Mouse (Mus musculus) neutrophil, adult 5-6 weeks (primary cell): Measurements from ENCODE around the gene Prkd3. TPM values are rescaled to one million over a fixed set of nuclear protein-coding genes. Genes with fewer than 3 reads are reported as not detected.

Experiments
- ATAC-seq: fragments of 151-379, 151-347 bp; 2 replicates; pipeline ENCODE4 v1.8.0; 2017; ENCODE audit warnings: mild to moderate bottlenecking, moderate TSS enrichment; ENCODE audit not compliant: insufficient number of reproducible peaks, poor library complexity, low FRiP score, severe bottlenecking; ENCODE audit errors: extremely low read depth
- total RNA-seq: library from RNA; stranded (forward); fragments of 200-1000 nt; gene quantifications from 2 replicates; pipeline ENCODE4 v1.2.3, GENCODE M21; 2017

Gene Prkd3
- total RNA-seq, 1 experiment from 2014 or later, result 46.9 TPM

DNA sequence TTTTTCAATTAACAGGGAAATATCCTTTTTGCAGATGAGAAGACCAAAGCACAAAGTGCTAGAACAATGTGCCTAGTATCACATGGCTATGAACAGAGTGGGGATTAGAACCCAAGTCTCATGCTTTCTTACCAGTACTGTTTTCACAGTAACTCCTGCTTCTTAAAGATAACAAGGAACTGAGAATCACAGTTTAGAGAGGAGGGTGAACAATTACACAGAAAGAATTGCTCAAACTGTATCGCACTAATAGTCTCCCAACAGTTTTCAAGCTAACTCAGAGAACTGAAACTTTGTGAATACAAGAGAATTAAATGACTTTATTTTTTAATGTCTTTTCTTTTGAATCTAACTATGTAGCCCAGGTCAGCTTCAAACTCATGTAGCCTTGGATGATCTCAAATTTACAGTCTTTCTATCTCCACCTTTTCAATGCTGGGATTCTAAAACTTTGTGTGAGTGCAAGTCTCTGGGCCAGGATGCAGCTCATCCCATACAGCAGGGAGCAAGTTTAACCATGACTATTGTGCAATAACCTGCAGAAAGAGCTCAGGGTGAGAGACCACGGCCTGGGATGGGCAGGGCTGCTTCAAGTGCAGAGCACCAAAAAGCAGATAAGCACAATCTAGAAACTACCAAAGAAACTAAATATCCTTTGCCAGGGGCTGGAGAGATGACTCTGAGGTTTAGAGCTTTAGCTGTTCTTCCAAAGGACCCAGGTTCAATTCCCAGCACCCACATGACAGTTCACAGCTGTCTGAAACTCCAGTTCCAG lies 5.5 kb downstream of the Prkd3 start:
- no peak for ATAC-seq

GRCm38 (mm10) chr17:79013625-79014024 lies 7.0 kb downstream of the Prkd3 start:
- ATAC-seq, result no peak

- ATAC-seq, result peak; percentile 78; the same call in 1 of the 2 replicates
Measured at GRCm38 (mm10) chr17:78999745-79000270, 20.8 kb downstream of the Prkd3 start.

GRCm38 (mm10) chr17:78999189-78999588 lies 21.4 kb downstream of the Prkd3 start:
- ATAC-seq, result peak; percentile 23; the same call in 1 of the 2 replicates

DNA sequence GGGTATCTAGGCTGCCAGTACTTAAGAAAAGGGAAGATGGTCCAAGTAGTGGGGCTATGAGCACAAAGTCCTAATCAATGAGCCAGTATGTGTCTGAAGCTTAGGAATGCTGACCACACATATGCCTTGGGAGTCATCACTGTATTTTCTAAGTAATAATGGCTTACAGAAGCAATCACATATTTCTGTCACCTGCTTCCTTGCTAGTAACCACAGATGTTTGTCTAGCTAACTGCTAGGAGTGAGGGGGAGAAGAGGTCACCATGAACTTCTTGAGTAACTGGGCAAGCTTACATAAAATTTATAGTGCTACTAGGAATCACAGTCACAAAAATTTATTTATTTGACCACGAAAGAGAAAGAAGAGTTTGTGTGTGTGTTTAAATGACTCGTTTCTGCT lies 22.5 kb downstream of the Prkd3 start:
- ATAC-seq, result no peak

DNA sequence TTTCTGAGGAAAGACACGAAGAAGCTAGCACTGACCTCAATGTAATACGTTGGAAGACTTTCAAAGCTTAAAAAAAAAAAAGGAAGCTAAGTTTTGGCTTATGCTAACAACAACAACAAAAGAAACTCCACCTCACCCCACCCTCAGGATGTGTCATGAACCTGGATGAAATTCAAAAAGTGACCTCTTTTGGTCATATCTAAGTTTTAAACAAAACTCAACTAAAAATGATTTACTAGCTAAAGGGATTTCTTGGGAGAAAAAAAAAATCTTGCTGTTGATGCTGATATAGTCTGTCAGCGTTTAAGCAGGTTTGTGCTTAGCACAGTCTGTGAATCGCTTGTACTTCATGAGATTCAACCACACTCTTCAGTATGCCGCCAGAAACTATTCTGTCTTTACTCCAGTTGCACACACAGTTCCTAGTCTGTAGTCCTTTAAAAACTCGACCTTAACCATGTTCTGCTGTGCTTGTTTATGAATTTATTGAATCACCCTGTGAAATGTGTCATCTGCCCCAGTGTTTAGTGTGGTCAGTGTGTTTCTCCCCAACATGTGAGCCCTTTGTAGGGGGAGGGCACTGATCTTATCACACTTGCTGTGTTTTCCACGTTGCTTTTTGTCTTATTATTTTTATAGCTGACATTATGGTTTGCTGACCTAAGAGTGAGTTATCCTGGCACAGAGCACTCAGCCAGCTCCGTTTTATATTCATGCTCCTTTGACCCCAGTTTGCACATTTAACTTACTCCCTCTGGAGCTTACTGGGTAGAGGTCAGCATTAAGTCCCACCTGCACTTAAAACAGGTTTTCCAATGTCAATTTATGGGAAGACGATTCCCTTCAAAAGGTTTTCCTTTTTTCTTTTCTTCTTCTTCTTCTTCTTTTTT lies 25.4 kb downstream of the Prkd3 start:
- ATAC-seq, result no peak

GRCm38 (mm10) chr17:78994382-78994781 lies 26.2 kb downstream of the Prkd3 start:
- no peak for ATAC-seq

GRCm38 (mm10) chr17:78993670-78994069 lies 26.9 kb downstream of the Prkd3 start:
- ATAC-seq, result no peak

DNA sequence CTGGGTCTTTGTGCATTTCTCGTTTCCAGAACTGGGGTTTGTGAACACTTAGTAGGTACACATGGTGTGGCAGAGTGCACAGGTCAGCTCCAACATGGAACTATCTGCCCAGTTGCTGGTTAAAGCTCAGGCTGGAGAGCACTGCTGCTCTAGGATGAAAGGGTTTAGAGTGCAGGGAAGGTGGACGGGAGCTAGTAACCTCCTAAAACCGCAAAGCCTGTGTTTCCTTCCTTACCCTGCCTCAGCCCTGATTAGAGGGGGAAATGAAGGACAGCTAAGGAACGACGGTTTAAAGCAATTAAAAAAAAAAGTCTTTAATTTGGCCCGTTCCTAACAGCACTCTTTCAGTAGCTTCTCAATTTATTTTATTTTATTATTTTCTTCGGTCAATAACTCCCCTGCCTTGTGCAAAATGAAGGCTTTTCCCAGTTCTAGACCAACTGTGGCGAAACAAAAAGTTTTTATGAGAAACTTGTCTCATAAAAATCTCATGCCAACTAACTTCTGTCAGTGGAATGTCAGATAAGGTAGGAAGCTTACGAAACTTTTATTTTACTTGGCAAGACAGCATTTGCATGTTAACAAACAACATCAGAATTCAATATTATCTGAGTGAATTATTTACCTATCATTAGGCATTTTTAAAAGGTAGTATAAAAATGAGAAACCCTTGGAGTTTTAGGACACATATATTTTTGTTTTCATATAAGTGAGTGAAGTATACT lies 28.2 kb downstream of the Prkd3 start:
- ATAC-seq, result no peak

GRCm38 (mm10) chr17:78991549-78991948 lies 29.1 kb downstream of the Prkd3 start:
- no peak for ATAC-seq

- 0 out of 2 replicates have a peak, but pooled peaks have one; percentile 16 for ATAC-seq
Measured at GRCm38 (mm10) chr17:78989015-78989414, 31.6 kb downstream of the Prkd3 start.

DNA sequence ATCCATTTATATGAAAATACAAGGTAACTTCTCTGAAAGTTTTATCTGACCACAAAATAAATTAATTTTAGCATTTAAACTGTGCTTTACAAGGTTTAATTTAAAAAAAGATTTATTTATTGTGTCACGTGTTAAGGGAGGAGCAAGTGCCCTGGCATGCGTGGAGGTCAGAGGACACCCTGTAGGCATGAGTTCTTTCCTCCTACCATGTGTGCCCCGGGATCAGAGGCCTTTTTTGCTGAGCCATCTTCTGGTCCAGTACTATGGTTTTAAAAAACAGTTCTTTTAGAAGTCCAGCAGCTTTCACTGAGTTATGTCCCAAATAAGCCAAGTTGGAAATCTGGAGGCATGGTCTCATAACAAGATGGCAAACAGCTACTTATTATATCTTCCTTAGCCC lies 36.9 kb downstream of the Prkd3 start:
- no peak for ATAC-seq

GRCm38 (mm10) chr17:78983166-78983565 lies 37.5 kb downstream of the Prkd3 start:
- ATAC-seq, result no peak

DNA sequence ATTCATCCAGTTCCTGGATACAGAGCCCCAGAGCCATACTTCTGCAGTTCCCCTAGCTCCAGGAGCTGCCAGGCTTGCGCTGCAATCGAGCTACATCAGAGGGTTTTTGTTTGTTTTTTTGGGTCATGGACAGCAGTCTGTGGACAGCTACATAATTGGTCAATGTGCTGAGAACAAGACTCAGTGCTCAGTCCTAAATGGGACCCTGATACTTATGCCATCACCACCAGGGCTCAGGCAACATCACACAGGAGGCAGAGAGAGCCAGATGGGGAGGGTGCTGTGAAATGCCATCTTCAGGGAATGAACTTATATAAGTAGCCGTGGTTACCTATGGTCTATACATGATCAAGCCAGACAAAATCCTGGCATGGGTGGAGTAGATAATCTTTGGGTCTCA lies 52.1 kb downstream of the Prkd3 start:
- no peak for ATAC-seq

DNA sequence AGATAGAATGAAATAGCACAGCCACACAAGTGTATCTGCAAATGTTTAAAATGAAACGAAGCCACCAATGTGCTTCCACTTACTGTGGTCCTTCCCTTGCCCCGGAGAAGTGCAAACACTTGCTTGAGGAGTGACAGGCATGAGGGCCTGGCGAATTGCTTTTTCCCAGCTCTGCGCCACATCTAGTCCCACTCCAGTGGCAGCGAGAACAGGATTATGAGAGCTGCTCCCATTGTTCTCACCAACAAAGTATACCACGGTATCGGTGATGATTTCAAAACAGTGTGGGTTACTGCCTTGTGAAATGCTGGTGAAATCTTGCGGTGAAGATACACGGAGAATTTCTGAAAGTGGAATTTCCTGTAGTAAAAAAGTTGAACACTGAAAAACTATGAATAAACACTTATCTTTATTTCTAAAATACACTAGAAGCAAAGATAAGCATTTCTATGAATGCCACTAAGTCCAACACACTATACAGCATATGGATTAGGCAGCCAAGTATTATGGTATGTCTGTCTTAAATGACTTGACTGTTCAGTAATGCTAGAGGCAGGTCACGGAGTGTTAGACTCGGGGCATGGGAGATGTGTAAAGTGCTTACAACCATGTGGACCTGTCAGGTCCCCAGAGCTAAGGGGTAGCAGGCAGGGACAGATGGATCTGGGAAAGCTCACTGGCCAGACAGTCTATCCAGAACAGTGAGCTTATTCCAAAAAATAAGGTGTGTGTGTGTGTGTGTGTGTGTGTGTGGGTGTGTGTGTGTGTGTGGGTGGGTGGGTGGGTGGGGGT lies 54.3 kb downstream of the Prkd3 start:
- peak; percentile 33 for ATAC-seq

DNA sequence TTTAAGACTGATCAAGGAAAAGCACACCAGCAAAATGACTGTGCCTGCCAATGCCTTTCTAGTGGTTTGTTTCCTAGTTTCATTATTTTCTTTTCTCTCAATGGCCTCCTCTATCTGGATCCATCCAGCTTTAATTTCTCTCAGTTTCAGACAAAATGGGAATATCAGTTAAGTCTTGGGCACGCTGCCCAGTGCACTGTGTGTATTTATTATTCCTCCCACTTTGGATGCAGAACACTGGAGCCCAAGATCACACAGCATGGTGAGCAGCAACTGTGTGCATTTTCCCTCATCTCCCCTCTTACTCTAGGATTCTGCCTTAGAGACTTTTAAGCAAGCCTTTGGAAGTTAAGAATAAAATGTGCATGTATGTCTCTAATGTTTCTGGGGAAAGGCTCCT lies 56.2 kb downstream of the Prkd3 start:
- ATAC-seq, result no peak

DNA sequence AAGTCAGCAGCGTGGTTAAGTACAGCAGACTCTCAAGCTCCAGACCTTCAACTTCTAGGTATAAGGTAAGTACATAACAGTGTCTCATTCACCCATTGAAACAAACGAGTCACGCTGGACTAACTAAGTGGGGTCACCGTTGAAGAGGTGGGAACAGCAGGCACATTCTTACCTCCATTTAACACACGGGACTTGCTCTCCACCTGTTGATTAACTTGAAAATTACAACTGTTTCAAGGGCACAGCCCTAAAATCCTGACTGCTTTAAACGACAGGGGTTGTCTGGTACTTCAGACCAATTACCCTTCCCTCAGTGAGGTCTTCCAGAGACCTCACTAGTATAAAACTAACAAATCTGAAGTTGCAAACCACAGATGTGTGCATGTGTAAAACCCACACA lies 61.1 kb downstream of the Prkd3 start:
- no peak for ATAC-seq

DNA sequence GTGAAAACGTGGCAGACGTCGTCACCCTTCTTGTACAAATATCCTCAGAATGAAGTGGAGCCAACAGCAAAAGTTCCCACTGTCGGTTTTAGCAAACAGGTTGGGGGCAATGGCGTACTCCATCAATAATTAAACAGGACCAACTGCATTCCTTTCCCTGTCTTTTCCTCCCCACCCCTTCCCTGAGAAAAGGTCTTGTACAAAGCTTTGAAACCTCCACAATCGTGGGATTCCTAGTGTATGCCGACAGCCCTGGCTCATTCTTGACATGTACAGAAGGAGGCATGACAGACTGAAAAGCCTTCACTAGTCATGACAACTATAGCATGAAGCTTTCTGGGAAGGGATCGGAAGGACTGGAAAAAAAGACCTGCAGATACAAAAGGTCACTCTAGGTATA lies 67.4 kb downstream of the Prkd3 start:
- ATAC-seq, result no peak
